Mouse (Mus musculus): ENCODE measurements at regions not wholly inside any gene's neighbourhood (a gene's known extent, or its start where the extent isn't known, plus 50 kb on each side); places are given as distances from the start of the nearest gene placed in this dataset.
A peak's percentile ranks its signal among the peaks of the same experiment; 100 is the strongest.

GRCm38 (mm10) chr4:125880028-125880427 lies 144.3 kb upstream of the Csf3r start:
- no peak for DNase-seq (ENCODE audit: low spot score in 2 of 2)

GRCm38 (mm10) chr4:125882531-125882930 lies 141.8 kb upstream of the Csf3r start:
- no peak for DNase-seq (ENCODE audit: low spot score in 2 of 2)

GRCm38 (mm10) chr4:125890510-125890909 lies 133.8 kb upstream of the Csf3r start:
- DNase-seq (ENCODE audit: low spot score in 2 of 2) = no peak

- no peak for DNase-seq (ENCODE audit: low spot score in 2 of 2)
These were observed 131.2 kb upstream of the Csf3r start for GRCm38 (mm10) chr4:125893139-125893538.

GRCm38 (mm10) chr4:125897707-125898106 lies 126.6 kb upstream of the Csf3r start:
- DNase-seq (ENCODE audit: low spot score in 2 of 2) = no peak

GRCm38 (mm10) chr4:125898631-125899348 lies 125.6 kb upstream of the Csf3r start:
- no peak for DNase-seq (ENCODE audit: low spot score in 2 of 2)

GRCm38 (mm10) chr4:125901546-125902276 lies 122.6 kb upstream of the Csf3r start:
- DNase-seq (ENCODE audit: low spot score in 2 of 2) = no peak

GRCm38 (mm10) chr4:125906296-125906695 lies 118.1 kb upstream of the Csf3r start:
- no peak for DNase-seq (ENCODE audit: low spot score in 2 of 2)

GRCm38 (mm10) chr4:125908901-125909300 lies 115.4 kb upstream of the Csf3r start:
- DNase-seq (ENCODE audit: low spot score in 2 of 2) = no peak

- DNase-seq (ENCODE audit: low spot score in 2 of 2) = no peak
These were observed 112.6 kb upstream of the Csf3r start for GRCm38 (mm10) chr4:125911541-125912270.

- DNase-seq (ENCODE audit: low spot score in 2 of 2) = peak; percentile 54 to 63
These were observed 111.8 kb upstream of the Csf3r start for GRCm38 (mm10) chr4:125912444-125913049.

GRCm38 (mm10) chr4:125915166-125915565 lies 109.2 kb upstream of the Csf3r start:
- no peak for DNase-seq (ENCODE audit: low spot score in 2 of 2)

- DNase-seq (ENCODE audit: low spot score in 2 of 2) = no peak
These were observed 107.1 kb upstream of the Csf3r start for GRCm38 (mm10) chr4:125917210-125917609.

GRCm38 (mm10) chr4:125921550-125922316 lies 102.6 kb upstream of the Csf3r start:
- DNase-seq (ENCODE audit: low spot score in 2 of 2) = peak; percentile 31 to 64

- DNase-seq (ENCODE audit: low spot score in 2 of 2) = no peak
These were observed 102.0 kb upstream of the Csf3r start for GRCm38 (mm10) chr4:125922317-125922878.

GRCm38 (mm10) chr4:125923225-125923624 lies 101.1 kb upstream of the Csf3r start:
- no peak for DNase-seq (ENCODE audit: low spot score in 2 of 2)

- no peak for DNase-seq (ENCODE audit: low spot score in 2 of 2)
These were observed 96.2 kb upstream of the Csf3r start for GRCm38 (mm10) chr4:125928196-125928595.

- DNase-seq (ENCODE audit: low spot score in 2 of 2) = no peak
These were observed 95.1 kb upstream of the Csf3r start for GRCm38 (mm10) chr4:125929122-125929772.

GRCm38 (mm10) chr4:125930764-125931163 lies 93.6 kb upstream of the Csf3r start:
- no peak for DNase-seq (ENCODE audit: low spot score in 2 of 2)

- DNase-seq (ENCODE audit: low spot score in 2 of 2) = no peak
These were observed 93.0 kb upstream of the Csf3r start for GRCm38 (mm10) chr4:125931321-125931720.
